Mouse (Mus musculus) liver, adult 2 months (tissue): Measurements from ENCODE around the gene Chka.

ENCODE experiments used
- CTCF ChIP-seq: fragments of 200-500 bp; IDR thresholded peaks from 2 replicates; pipeline ENCODE4 v1.5.1; 2011; ENCODE audit warnings: low read depth, low read length, control low read depth
- POLR2A ChIP-seq: fragments of 200-500 bp; IDR thresholded peaks from 2 replicates; pipeline ENCODE4 v1.6.1; 2011; ENCODE audit warnings: low read length, control low read depth; ENCODE audit not compliant: insufficient read depth; ENCODE audit errors: extremely low read depth

- no peak for TF ChIP-seq CTCF
- TF ChIP-seq POLR2A, result no peak
Observed at GRCm38 (mm10) chr19:3928779-3929178, 77.2 kb downstream of the Chka start.
